Mouse (Mus musculus): ENCODE measurements around the gene Prmt1. TPM values are rescaled to one million over a fixed set of nuclear protein-coding genes. Genes with fewer than 3 reads are reported as not detected.
"Not testable (repeated sequence)": the region's sequence is repeated elsewhere in the genome, so short reads cannot be mapped to it uniquely, and the experiment has no call there.

The Prmt1 gene
- polyA plus RNA-seq (2017; shearing (Covaris generic)) = 10 to 100 TPM; 37.3 to 84.6 (median 70.6) TPM

- ATAC-seq = peak; percentile 92
These were observed at the start of gene Prmt1 for GRCm38 (mm10) chr7:44986192-44986878. Prmt1 (minus strand) TSS chr7:44986568.

- ATAC-seq = no peak
These were observed 49.3 kb upstream of the Prmt1 start for GRCm38 (mm10) chr7:45035631-45036030.

DNA sequence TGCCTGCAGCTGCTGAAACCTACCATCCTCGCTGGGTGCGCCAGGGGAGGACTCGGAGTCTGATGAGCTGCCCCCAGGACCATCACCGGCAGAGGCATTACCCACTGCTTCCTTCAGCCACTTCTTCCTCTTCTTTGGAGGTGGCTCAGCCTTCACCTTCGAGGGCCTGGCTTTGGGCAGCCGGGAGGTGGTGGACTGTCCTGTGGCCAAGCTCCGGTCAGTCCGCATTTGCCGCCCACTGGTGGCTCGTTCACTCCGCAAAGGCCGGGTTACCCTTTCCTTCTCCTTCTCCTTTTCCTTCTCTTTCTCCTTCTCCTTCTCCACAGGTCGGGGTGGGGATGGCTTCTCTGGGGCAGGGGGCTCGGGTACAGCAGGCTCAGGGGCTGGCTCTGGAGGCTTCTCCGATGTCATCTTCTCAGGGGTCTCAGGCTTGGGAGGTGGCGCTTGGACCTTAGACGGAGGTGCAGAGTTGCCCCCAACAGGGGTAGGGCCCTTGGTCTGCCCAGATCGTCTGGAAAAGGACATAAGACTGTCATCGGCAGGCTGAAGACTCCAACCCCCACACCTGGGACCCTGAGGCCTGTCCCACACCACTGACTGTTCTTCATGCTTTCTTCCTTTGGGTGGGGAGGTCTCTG, 47.5 kb upstream of the Prmt1 start:
- no peak for ATAC-seq

DNA sequence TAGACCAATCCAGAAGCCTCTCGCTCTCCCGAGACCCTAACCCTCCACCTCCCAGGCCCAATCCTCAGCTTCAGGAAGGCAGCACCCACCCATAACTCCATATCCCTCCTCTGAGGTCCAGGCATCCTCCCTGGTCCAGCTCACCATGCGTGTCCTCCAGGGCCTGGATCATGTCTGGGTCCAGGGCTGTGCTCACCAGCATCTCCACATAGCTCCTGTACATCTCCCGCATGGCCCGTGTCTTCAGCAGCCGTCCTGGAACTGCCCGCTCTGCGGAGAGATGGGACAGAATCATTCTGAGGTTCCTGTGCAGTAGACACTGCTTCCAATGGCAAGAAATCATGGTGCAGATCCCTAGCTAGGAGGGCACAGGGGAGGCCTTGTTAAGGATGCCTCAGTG, 44.5 kb upstream of the Prmt1 start:
- no peak for ATAC-seq

- ATAC-seq = no peak
These were observed 43.6 kb upstream of the Prmt1 start for GRCm38 (mm10) chr7:45029995-45030394.

DNA sequence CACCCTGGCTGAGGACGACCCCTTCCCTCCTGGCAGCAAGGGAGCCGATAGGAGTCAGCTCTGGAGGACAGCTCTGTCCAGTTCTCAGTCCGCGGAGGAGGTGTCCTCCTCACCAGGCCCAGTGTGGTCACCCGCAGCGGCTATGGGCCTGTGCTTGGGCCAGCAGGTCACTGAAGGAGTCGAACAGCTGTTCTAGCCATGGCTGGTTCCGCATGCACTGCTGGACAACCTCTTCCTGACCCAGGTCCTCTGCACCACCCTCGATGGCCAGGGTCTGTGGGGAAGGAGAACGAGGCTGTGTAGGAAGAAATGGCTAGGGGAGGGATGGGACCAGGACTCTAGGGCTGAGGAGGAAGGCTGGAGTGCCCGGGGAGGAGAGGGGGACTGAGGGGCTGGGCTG, 42.0 kb upstream of the Prmt1 start:
- ATAC-seq = no peak

DNA sequence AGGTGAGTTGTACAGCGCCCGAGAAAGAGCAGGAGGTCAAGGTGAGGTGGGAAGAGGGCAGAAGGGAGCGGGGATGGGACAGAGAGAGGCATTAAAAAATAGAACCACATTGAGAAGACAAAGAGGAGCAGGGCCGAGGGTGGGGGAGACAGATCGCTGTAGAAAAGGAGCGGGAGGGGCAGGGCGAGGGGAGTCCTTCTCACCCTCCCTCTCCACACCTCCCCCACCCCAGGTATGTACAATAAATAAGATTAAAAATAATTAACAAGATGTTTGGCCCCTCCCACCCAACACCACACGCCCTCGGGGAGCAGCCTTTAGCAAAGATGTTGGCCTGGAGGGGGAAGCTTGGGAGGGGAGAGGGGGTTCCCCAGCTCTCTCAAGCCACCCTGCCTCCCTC, 41.4 kb upstream of the Prmt1 start:
- no peak for ATAC-seq

GRCm38 (mm10) chr7:45026256-45026655, 39.9 kb upstream of the Prmt1 start:
- ATAC-seq = no peak

GRCm38 (mm10) chr7:45025601-45026220, 39.3 kb upstream of the Prmt1 start:
- ATAC-seq = no peak

- ATAC-seq = no peak
These were observed 38.2 kb upstream of the Prmt1 start for GRCm38 (mm10) chr7:45024281-45025248.

- not testable (repeated sequence) for ATAC-seq
These were observed 37.3 kb upstream of the Prmt1 start for GRCm38 (mm10) chr7:45023711-45024110.

- ATAC-seq = no peak
These were observed 33.9 kb upstream of the Prmt1 start for GRCm38 (mm10) chr7:45020225-45020624.

- no peak for ATAC-seq
These were observed 32.7 kb upstream of the Prmt1 start for GRCm38 (mm10) chr7:45019031-45019571.

DNA sequence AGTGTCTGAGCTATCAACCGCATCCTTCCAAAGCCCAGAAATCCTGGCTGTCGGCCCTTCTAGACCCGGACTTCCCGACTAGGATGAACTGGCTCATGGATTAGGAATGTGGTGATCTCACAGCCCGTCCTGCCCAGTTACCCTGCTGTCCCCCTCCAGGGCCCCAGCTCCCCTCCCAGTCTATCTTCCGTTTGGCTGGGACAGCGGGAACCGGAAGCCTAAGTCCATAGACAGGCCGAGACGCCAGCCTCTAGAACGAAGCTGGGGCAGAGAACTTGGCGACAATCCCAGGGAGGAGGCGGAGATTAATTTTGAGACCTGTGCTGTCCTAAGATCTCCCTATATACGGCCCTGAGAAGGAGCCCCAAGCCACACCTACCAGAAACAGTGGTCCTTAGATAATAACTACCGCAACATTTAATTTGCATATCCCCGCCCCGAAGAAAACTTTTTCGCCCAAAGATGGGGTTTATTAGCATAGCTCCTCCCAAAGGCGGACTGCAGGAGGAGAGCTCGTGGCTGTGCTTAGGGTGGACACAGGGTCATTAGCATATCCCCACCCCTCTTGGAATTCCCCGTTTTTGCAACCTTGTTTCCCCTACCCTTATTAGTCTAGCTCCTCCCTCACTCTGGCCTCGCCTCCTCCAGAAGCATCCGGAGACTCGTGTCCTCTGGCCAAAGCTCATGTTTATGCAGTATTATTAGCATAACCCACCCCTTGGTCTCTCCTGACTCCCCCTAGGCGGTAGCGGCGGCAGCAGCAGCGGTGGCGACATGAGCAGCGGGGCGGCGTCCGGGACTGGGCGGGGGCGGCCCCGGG, 31.1 kb upstream of the Prmt1 start, which contains the start of gene Rras:
Rras (plus strand) TSS at position 720 of the 820 bp plus-strand sequence.
- peak; percentile 83 for ATAC-seq

GRCm38 (mm10) chr7:45016761-45017160, 30.4 kb upstream of the Prmt1 start:
- no peak for ATAC-seq

DNA sequence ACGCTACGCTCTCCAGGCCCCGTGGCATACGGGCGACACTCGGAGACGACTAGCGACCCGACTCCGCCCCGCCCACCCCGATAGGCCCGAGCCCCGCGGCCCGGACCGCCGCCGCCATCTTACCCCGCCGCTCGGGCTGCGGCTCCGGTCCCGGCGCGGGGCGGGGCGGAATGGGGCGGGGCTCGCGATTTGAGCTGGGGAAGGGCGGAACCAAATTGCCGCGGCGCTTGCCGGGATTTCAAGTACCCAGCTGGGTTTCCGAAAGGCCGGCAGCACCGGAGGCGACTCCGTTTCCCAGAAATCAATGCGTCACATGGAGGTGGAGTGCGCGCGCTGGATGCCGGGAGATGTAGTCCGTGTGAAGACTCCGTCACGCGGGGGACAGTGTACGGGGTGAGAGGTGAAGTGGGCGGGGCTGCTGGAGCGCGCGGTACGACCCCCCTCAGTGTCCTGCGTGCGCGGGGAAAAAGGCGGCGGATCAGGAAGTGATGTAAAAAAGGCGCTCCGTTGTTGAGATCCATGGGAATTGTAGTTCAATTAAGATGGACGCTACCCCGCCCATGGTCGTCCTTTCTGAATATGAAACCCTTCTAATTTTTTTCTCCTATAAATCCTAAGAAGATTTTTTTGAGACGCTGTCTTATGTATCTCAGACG, 29.7 kb upstream of the Prmt1 start, which contains the start of gene Scaf1:
Scaf1 (minus strand) TSS at position 407 of the 656 bp plus-strand sequence.
- peak; percentile 78 for ATAC-seq

GRCm38 (mm10) chr7:45015344-45015956, 29.1 kb upstream of the Prmt1 start:
- no peak for ATAC-seq

DNA sequence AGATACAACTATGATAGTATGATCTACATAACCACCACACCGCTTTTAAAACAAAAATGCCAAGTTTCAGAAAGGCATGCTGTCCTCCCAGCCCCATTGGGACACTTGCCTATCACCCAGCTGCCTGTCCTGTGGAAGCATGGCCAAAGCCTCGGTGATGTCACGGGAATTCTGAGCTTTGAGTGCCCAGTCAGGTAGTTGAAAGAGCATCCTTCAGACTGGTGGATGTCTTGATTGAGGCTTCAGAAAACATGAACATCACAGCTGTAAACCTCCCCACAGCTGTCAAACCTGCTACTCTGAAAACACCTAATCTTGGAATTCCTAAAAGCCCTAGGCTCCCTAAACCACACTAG, 27.7 kb upstream of the Prmt1 start:
- ATAC-seq = no peak

DNA sequence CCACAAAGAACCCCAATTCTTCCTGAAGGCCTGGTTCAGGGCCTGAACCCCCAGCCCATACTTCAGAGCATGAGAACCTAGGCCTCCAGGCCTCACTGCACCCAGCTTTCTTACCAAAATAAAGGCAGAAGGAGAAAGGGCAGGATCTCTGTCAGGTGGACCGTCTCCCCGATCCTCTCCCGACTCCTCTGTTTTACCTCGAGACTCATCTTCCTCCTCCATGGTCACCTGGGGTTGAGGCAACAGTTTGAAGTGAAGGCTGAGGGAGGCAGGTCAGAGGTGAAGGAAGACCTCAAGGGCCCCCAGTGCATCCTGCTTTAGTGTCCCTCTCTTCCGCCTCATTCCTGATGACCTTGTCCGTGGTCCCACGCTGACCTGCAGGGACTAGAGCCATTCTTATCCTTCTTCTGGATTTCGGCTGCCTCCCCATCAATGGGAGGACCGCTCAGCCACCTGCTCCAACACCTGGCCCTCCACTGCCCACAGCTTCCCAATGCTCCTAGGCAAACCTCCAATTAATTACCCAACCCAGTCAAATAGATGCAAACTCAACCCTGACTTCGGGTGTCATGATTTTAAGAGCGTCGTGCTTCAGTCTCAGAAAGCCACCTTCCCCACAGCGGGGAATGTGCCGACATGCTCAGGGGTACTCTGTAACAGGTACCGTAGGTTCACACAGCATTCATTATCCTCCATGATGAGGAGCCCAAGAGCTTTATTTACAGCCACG, 27.2 kb upstream of the Prmt1 start:
- ATAC-seq = no peak

DNA sequence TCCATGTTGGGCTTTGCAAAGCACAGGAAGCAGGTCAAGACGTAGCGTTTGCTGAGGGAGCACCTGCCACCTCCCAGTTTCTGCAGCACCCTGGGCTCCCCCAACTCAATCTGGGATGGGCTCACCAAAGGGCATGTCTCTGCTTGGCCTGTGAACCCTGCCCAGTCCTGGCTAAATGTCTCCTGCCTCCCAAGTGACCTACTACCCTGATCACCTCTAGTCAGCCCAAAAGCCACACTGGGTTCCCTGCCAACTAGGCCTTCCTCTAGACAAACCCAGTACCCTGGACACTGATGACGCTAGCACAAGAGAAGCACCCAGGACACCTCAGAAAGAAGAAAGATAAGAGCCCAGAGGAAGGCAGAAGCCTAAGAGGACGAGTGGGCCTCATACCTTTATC, 26.5 kb upstream of the Prmt1 start:
- no peak for ATAC-seq

Measured in inflammation-experienced regulatory T-cells, adult 6 months (primary cell).